Mouse (Mus musculus) hindbrain, embryonic 11.5 days (tissue): ENCODE measurements around the gene Ptrh1. TPM values are rescaled to one million over a fixed set of nuclear protein-coding genes. Genes with fewer than 3 reads are reported as not detected.
A peak's percentile ranks its signal among the peaks of the same experiment; 100 is the strongest.

Source experiments
- ATAC-seq: fragments of 200-750 bp; cut with Nextera tagmentation; 2 replicates; pipeline ENCODE4 v1.8.0; 2017; ENCODE audit warnings: mild to moderate bottlenecking, moderate TSS enrichment, moderate library complexity; ENCODE audit not compliant: low FRiP score
- DNase-seq: peaks from one replicate; pipeline ENCODE4 v3.0.0-alpha.2; 2015; ENCODE audit warnings: low spot score
- H3K27ac ChIP-seq: fragments of 300-500 bp; sonication (generic); 2 replicates; pipeline ENCODE4 v1.5.1; 2014; ENCODE audit warnings: mild to moderate bottlenecking, low read depth, low read length
- H3K27me3 ChIP-seq: fragments of 300-500 bp; sonication (generic); 2 replicates; pipeline ENCODE4 v1.6.1; 2014; ENCODE audit warnings: mild to moderate bottlenecking, low read length, moderate library complexity, mixed read lengths; ENCODE audit not compliant: control insufficient read depth, insufficient read depth
- H3K36me3 ChIP-seq: fragments of 300-500 bp; sonication (generic); 2 replicates; pipeline ENCODE4 v1.6.1; 2014; ENCODE audit warnings: mild to moderate bottlenecking, low read length, moderate library complexity, mixed read lengths; ENCODE audit not compliant: control insufficient read depth, insufficient read depth
- H3K4me1 ChIP-seq: fragments of 300-500 bp; sonication (generic); replicated peaks from 2 replicates; pipeline ENCODE4 v1.6.1; 2014; ENCODE audit warnings: low read length, mixed read lengths; ENCODE audit not compliant: control insufficient read depth, insufficient read depth
- H3K4me2 ChIP-seq: fragments of 300-500 bp; sonication (generic); replicated peaks from 2 replicates; pipeline ENCODE4 v1.6.1; 2014; ENCODE audit warnings: mild to moderate bottlenecking, low read depth, low read length
- H3K4me3 ChIP-seq: fragments of 300-500 bp; sonication (generic); 2 replicates; pipeline ENCODE4 v1.5.1; 2014; ENCODE audit warnings: low read depth, low read length
- H3K9ac ChIP-seq: fragments of 300-500 bp; sonication (generic); 2 replicates; pipeline ENCODE4 v1.6.1; 2014; ENCODE audit warnings: low read depth, low read length
- H3K9me3 ChIP-seq: fragments of 300-500 bp; sonication (generic); 2 replicates; pipeline ENCODE4 v1.6.1; 2016; ENCODE audit warnings: low read length; ENCODE audit not compliant: control insufficient read depth
- WGBS: fragments of 180-500 bp; shearing (Covaris S2); extraction: QIAGEN DNeasy Blood & Tissue Kit; methylation state at CpG from one replicate; pipeline ENCODE4 v1.1.7; 2014; 5-methylcytosine and 5-hydroxymethylcytosine counted together
- polyA plus RNA-seq: library from polyadenylated mRNA; unstranded; fragments of >200 nt; fragmentation: Nextera tagmentation; extraction: Ambion mirVana; gene quantifications from 2 replicates; pipeline ENCODE4 v1.2.1, GENCODE M21; 2014

Gene Ptrh1
- polyA plus RNA-seq: 4.2 and 4.3 TPM in 2 replicates

GRCm38 (mm10) chr2:32775359-32776074, at the start of gene Ptrh1, which contains the start of gene Ttc16:
TSS of gene Ptrh1 (plus strand) at chr2:32775786.
TSS of gene Ttc16 (minus strand) at chr2:32775633.
- Histone ChIP-seq H3K4me2 (peak within 1 kb of the TSS; percentile 79), H3K27ac (no peak within 1 kb of the TSS), H3K4me3 (peak within 1 kb of the TSS; percentile 53), H3K27me3 (no peaks in the 10 kb centered on the region), H3K4me1 (0 out of 2 replicates have a peak, but pooled peaks cover 5% of the 10 kb centered on the region), H3K9ac (peak within 1 kb of the TSS; percentile 49), H3K36me3 (no peaks in the 10 kb centered on the region), H3K9me3 (no peaks in the 10 kb centered on the region)
- peak; percentile 98 for DNase-seq
- under 1% methylated on average over 46 of the region's 46 CpGs for WGBS
- ATAC-seq: peak; percentile 96

DNA sequence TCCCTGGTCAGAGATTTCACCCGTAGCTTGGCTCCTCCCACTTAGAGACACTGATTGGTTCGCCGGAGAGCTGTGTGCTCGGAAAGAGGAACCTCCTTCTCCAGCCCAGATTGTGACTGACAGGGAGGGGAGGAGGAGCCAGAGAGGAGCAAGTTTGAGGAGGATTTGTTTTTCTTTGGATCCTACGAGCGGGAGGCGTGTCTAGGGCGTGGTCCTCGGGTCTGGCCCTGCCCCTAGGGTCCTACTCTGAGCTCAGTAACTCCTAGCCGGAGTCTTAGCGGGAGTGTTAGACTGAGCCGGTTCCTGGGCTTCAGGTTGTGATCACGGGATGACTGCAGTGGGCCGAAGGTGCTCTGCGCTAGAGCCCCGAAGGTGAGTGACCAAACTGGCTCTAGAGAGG, 48.2 kb upstream of the Ptrh1 start:
- Histone ChIP-seq H3K36me3 (no peaks in the 10 kb centered on the region), H3K9ac (0 out of 2 replicates have a peak overlapping the region, but pooled peaks have one; percentile 29), H3K9me3 (no peaks in the 10 kb centered on the region), H3K27me3 (no peaks in the 10 kb centered on the region), H3K4me1 (0 out of 2 replicates have a peak, but pooled peaks cover 2% of the 10 kb centered on the region), H3K27ac (no peak overlapping the region), H3K4me3 (peak overlapping the region; percentile 27), H3K4me2 (peak overlapping the region; percentile 32)
- 1% methylated on average over 16 of the region's 16 CpGs for WGBS
- ATAC-seq (peak; percentile 94), DNase-seq (peak; percentile 94)

- no peak overlapping the region for H3K4me3 ChIP-seq
- no peak overlapping the region for H3K9ac ChIP-seq
- H3K27ac ChIP-seq: no peak overlapping the region
Measured at GRCm38 (mm10) chr2:32728463-32728862, 47.1 kb upstream of the Ptrh1 start.

GRCm38 (mm10) chr2:32729547-32729946, 46.0 kb upstream of the Ptrh1 start:
- no peaks in the 10 kb centered on the region for H3K36me3 ChIP-seq
- H3K27ac ChIP-seq: no peak overlapping the region
- 69% methylated on average over 4 of the region's 4 CpGs for WGBS
- DNase-seq (no peak), ATAC-seq (no peak)
- H3K27me3 ChIP-seq: no peaks in the 10 kb centered on the region
- H3K4me2 ChIP-seq: no peak overlapping the region
- H3K4me3 ChIP-seq: no peak overlapping the region
- no peaks in the 10 kb centered on the region for H3K9me3 ChIP-seq
- H3K9ac ChIP-seq: no peak overlapping the region
- peaks cover 2% of the 10 kb centered on the region; the same call in 1 of the 2 replicates for H3K4me1 ChIP-seq

More at GRCm38 (mm10) chr2:32728463-32728862, 47.1 kb upstream of the Ptrh1 start:
- ATAC-seq: no peak
- no peak for DNase-seq
- H3K36me3 ChIP-seq: no peaks in the 10 kb centered on the region
- H3K27me3 ChIP-seq: no peaks in the 10 kb centered on the region
- 0 out of 2 replicates have a peak, but pooled peaks cover 2% of the 10 kb centered on the region for H3K4me1 ChIP-seq
- WGBS: 49% methylated on average over 7 of the region's 7 CpGs
- H3K4me2 ChIP-seq: no peak overlapping the region
- H3K9me3 ChIP-seq: no peaks in the 10 kb centered on the region

GRCm38 (mm10) chr2:32730854-32731253, 44.7 kb upstream of the Ptrh1 start:
- Histone ChIP-seq H3K36me3 (no peaks in the 10 kb centered on the region), H3K9ac (no peak overlapping the region), H3K4me3 (no peak overlapping the region), H3K27me3 (no peaks in the 10 kb centered on the region), H3K9me3 (no peaks in the 10 kb centered on the region), H3K4me2 (no peak overlapping the region), H3K27ac (no peak overlapping the region), H3K4me1 (peaks cover 2% of the 10 kb centered on the region; the same call in 1 of the 2 replicates)
- no peak for ATAC-seq
- peak; percentile 44 for DNase-seq
- WGBS: 42% methylated on average over 11 of the region's 11 CpGs

GRCm38 (mm10) chr2:32731911-32732310, 43.7 kb upstream of the Ptrh1 start:
- H3K9ac ChIP-seq: no peak overlapping the region
- H3K27me3 ChIP-seq: no peaks in the 10 kb centered on the region
- no peaks in the 10 kb centered on the region for H3K36me3 ChIP-seq
- no peak overlapping the region for H3K4me3 ChIP-seq
- DNase-seq (no peak), ATAC-seq (no peak)
- peaks cover 2% of the 10 kb centered on the region; the same call in 1 of the 2 replicates for H3K4me1 ChIP-seq
- WGBS: 76% methylated on average over 4 of the region's 4 CpGs
- H3K9me3 ChIP-seq: no peaks in the 10 kb centered on the region
- H3K4me2 ChIP-seq: no peak overlapping the region
- no peak overlapping the region for H3K27ac ChIP-seq

GRCm38 (mm10) chr2:32732695-32733094, 42.9 kb upstream of the Ptrh1 start:
- H3K27ac ChIP-seq: no peak overlapping the region
- no peaks in the 10 kb centered on the region for H3K36me3 ChIP-seq
- H3K4me2 ChIP-seq: no peak overlapping the region
- peaks cover 2% of the 10 kb centered on the region; the same call in 1 of the 2 replicates for H3K4me1 ChIP-seq
- DNase-seq: no peak
- no peak overlapping the region for H3K9ac ChIP-seq
- H3K9me3 ChIP-seq: no peaks in the 10 kb centered on the region
- WGBS: 83% methylated on average over 6 of the region's 6 CpGs
- ATAC-seq: no peak
- no peaks in the 10 kb centered on the region for H3K27me3 ChIP-seq
- no peak overlapping the region for H3K4me3 ChIP-seq

DNA sequence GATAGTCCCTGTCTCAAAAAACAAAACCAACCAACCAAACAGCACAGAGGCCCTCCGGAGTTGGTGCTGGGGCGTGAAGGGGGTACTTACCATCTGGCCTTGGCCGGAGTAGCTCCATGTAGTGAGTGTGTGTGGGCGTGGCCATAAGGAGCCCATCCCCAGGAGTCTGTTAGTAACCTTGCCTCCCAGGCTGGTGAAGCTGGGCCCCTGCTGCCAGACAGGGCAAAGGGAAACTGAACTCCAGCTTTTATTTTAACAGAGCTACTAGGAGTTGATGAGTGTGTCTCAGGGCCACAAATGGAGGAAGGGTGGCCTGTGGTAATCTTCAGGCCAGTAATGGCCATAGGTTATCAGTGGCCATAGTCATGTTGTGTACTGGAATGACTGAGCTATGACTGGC, 41.1 kb upstream of the Ptrh1 start:
- no peak overlapping the region for H3K27ac ChIP-seq

DNA sequence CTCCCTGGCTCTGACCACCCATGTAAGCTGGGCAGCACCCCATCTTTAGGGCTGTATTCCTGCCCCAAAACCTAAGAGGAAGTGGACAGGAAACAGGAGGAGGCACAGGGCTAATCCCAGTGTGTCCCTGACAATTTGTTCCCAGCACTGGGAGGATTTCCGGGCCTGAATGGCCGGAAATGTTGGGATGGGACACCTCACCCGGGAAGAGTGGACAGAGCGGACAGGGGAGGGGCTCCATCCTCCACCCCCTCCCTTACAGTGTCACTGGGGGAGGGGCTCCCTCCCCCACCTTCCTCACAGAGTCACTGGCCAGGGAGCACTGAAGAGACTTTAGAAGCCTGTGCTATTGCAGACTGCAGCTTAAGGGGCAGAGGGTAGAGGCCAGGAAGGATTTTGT, 40.7 kb upstream of the Ptrh1 start:
- Histone ChIP-seq H3K27ac (no peak overlapping the region), H3K4me2 (no peak overlapping the region), H3K9ac (no peak overlapping the region), H3K9me3 (no peaks in the 10 kb centered on the region), H3K4me1 (peaks cover 2% of the 10 kb centered on the region; the same call in 1 of the 2 replicates), H3K4me3 (no peak overlapping the region), H3K27me3 (no peaks in the 10 kb centered on the region), H3K36me3 (no peaks in the 10 kb centered on the region)
- WGBS: 57% methylated on average over 4 of the region's 4 CpGs
- DNase-seq (no peak), ATAC-seq (no peak)

More for the DNA sequence above, 41.1 kb upstream of the Ptrh1 start:
- no peak overlapping the region for H3K9ac ChIP-seq
- H3K9me3 ChIP-seq: no peaks in the 10 kb centered on the region
- no peaks in the 10 kb centered on the region for H3K36me3 ChIP-seq
- DNase-seq (no peak), ATAC-seq (no peak)
- H3K4me1 ChIP-seq: peaks cover 2% of the 10 kb centered on the region; the same call in 1 of the 2 replicates
- 41% methylated on average over 4 of the region's 4 CpGs for WGBS
- H3K4me3 ChIP-seq: no peak overlapping the region
- H3K4me2 ChIP-seq: no peak overlapping the region
- no peaks in the 10 kb centered on the region for H3K27me3 ChIP-seq
